Mouse (Mus musculus) macrophage (primary cell): Measurements from ENCODE around the gene Fth1. TPM values are rescaled to one million over a fixed set of nuclear protein-coding genes. Genes with fewer than 3 reads are reported as not detected.

Experiments
- H3K27ac ChIP-seq: fragments of 350-480 bp; formaldehyde crosslinking; 2 replicates; pipeline ENCODE4 v1.9.0; 2021
- H3K36me3 ChIP-seq: fragments of 350-480 bp; formaldehyde crosslinking; 2 replicates; pipeline ENCODE4 v1.9.0; 2021; ENCODE audit errors: inconsistent target
- H3K4me3 ChIP-seq: fragments of 350-480 bp; formaldehyde crosslinking; 2 replicates; pipeline ENCODE4 v1.9.0; 2021; ENCODE audit errors: inconsistent target
- H3K79me2 ChIP-seq: fragments of 350-480 bp; formaldehyde crosslinking; 2 replicates; pipeline ENCODE4 v1.9.0; 2021; ENCODE audit errors: inconsistent target
- WGBS: methylation state at CpG from one replicate; pipeline ENCODE4 v1.1.7; 2026; ENCODE audit warnings: inconsistent platforms; ENCODE audit not compliant: missing documents; 5-methylcytosine and 5-hydroxymethylcytosine counted together
- polyA plus RNA-seq: library from polyadenylated mRNA; stranded (reverse); fragments of 250-400 nt; gene quantifications from 3 replicates; pipeline ENCODE4 v1.2.4, GENCODE M21; 2018; ENCODE audit warnings: inconsistent platforms

The Fth1 gene
- polyA plus RNA-seq, 1 experiment from 2014 or later, result 25,011 TPM

- Histone ChIP-seq H3K27ac (no peak overlapping the region), H3K36me3 (no peaks in the 10 kb centered on the region), H3K4me3 (no peak overlapping the region), H3K79me2 (no peaks in the 10 kb centered on the region)
- WGBS, result 74% methylated on average over 25 of the region's 26 CpGs
Observed at GRCm38 (mm10) chr19:9992011-9992958, 11.9 kb downstream of the Fth1 start.

- Histone ChIP-seq H3K27ac (no peak overlapping the region), H3K79me2 (no peaks in the 10 kb centered on the region), H3K36me3 (no peaks in the 10 kb centered on the region), H3K4me3 (no peak overlapping the region)
- 20% methylated on average over 17 of the region's 17 CpGs for WGBS
Observed at GRCm38 (mm10) chr19:9993036-9993656, 12.7 kb downstream of the Fth1 start.

GRCm38 (mm10) chr19:9997204-9998062 is 17.0 kb downstream of the Fth1 start:
- Histone ChIP-seq H3K36me3 (no peaks in the 10 kb centered on the region), H3K27ac (no peak overlapping the region), H3K4me3 (no peak overlapping the region), H3K79me2 (no peaks in the 10 kb centered on the region)
- 88% methylated on average over 12 of the region's 12 CpGs for WGBS

- no peak overlapping the region for H3K4me3 ChIP-seq
- 73% methylated on average over 2 of the region's 2 CpGs for WGBS
- H3K36me3 ChIP-seq, result no peaks in the 10 kb centered on the region
Observed at GRCm38 (mm10) chr19:9998063-9998416, 17.6 kb downstream of the Fth1 start.

GRCm38 (mm10) chr19:9998736-9999486 is 18.5 kb downstream of the Fth1 start:
- H3K36me3 ChIP-seq, result no peaks in the 10 kb centered on the region
- WGBS, result 81% methylated on average over 11 of the region's 13 CpGs
- no peak overlapping the region for H3K27ac ChIP-seq
- no peaks in the 10 kb centered on the region for H3K79me2 ChIP-seq
- H3K4me3 ChIP-seq, result no peak overlapping the region

More at GRCm38 (mm10) chr19:9998063-9998416, 17.6 kb downstream of the Fth1 start:
- no peaks in the 10 kb centered on the region for H3K79me2 ChIP-seq
- H3K27ac ChIP-seq, result no peak overlapping the region

GRCm38 (mm10) chr19:10000330-10000729 is 19.9 kb downstream of the Fth1 start:
- WGBS, result 27% methylated on average over 3 of the region's 3 CpGs
- Histone ChIP-seq H3K79me2 (no peaks in the 10 kb centered on the region), H3K36me3 (no peaks in the 10 kb centered on the region), H3K4me3 (no peak overlapping the region), H3K27ac (no peak overlapping the region)

- no peak within 1 kb of the TSS for H3K27ac ChIP-seq
- H3K36me3 ChIP-seq, result no peaks in the 10 kb centered on the region
- 87% methylated on average over 7 of the region's 7 CpGs for WGBS
- no peaks in the 10 kb centered on the region for H3K79me2 ChIP-seq
- no peak within 1 kb of the TSS for H3K4me3 ChIP-seq
Observed at GRCm38 (mm10) chr19:10001206-10001969, 21.0 kb downstream of the Fth1 start, which contains the start of the genes Best1 and Rab3il1. TSS of gene Best1 (minus strand) at chr19:10001633. TSS of gene Rab3il1 (plus strand) at chr19:10001669.

GRCm38 (mm10) chr19:10003696-10004095 is 23.3 kb downstream of the Fth1 start:
- 92% methylated on average over 1 of the region's 1 CpGs for WGBS
- no peaks in the 10 kb centered on the region for H3K36me3 ChIP-seq
- H3K27ac ChIP-seq, result no peak overlapping the region
- no peaks in the 10 kb centered on the region for H3K79me2 ChIP-seq
- no peak overlapping the region for H3K4me3 ChIP-seq

- no peaks in the 10 kb centered on the region for H3K79me2 ChIP-seq
- H3K4me3 ChIP-seq, result no peak overlapping the region
- H3K36me3 ChIP-seq, result no peaks in the 10 kb centered on the region
- no peak overlapping the region for H3K27ac ChIP-seq
- WGBS, result 100% methylated on average over 1 of the region's 1 CpGs
Observed at GRCm38 (mm10) chr19:10011408-10011807, 31.0 kb downstream of the Fth1 start.

GRCm38 (mm10) chr19:10012827-10013278 is 32.5 kb downstream of the Fth1 start:
- Histone ChIP-seq H3K4me3 (no peak overlapping the region), H3K27ac (no peak overlapping the region), H3K36me3 (no peaks in the 10 kb centered on the region), H3K79me2 (no peaks in the 10 kb centered on the region)
- WGBS, result 72% methylated on average over 4 of the region's 6 CpGs

GRCm38 (mm10) chr19:10013348-10013747 is 33.0 kb downstream of the Fth1 start:
- H3K36me3 ChIP-seq, result no peaks in the 10 kb centered on the region
- no peak overlapping the region for H3K27ac ChIP-seq
- H3K4me3 ChIP-seq, result no peak overlapping the region
- H3K79me2 ChIP-seq, result peaks cover 3% of the 10 kb centered on the region
- WGBS, result 90% methylated on average over 3 of the region's 3 CpGs

GRCm38 (mm10) chr19:10013913-10014312 is 33.5 kb downstream of the Fth1 start:
- no peak overlapping the region for H3K4me3 ChIP-seq
- peaks cover 8% of the 10 kb centered on the region for H3K79me2 ChIP-seq
- no peaks in the 10 kb centered on the region for H3K36me3 ChIP-seq
- no peak overlapping the region for H3K27ac ChIP-seq
- 89% methylated on average over 4 of the region's 5 CpGs for WGBS

- H3K27ac ChIP-seq, result no peak overlapping the region
- no peaks in the 10 kb centered on the region for H3K36me3 ChIP-seq
- no peak overlapping the region for H3K4me3 ChIP-seq
- H3K79me2 ChIP-seq, result peaks cover 17% of the 10 kb centered on the region
- WGBS, result 95% methylated on average over 13 of the region's 13 CpGs
Observed at GRCm38 (mm10) chr19:10014824-10015223, 34.4 kb downstream of the Fth1 start.
